Mouse (Mus musculus) intestine, embryonic 14.5 days (tissue): ENCODE results near the gene Actr3b. TPM values are rescaled to one million over a fixed set of nuclear protein-coding genes. Genes with fewer than 3 reads are reported as not detected.

ENCODE experiments used
- ATAC-seq: fragments of 200-750 bp; cut with Nextera tagmentation; replicated peaks from 2 replicates; pipeline ENCODE4 v1.8.0; 2017; ENCODE audit warnings: low read depth, moderate number of reproducible peaks, moderate TSS enrichment, moderate library complexity; ENCODE audit not compliant: low FRiP score, low TSS enrichment
- DNase-seq: peaks from one replicate; pipeline ENCODE4 v3.0.0-alpha.2; 2018; ENCODE audit warnings: low spot score
- H3K27ac ChIP-seq: fragments of 300-500 bp; sonication (generic); 2 replicates; pipeline ENCODE4 v1.5.1; 2014; ENCODE audit warnings: low read depth, mild to moderate bottlenecking, control low read depth
- H3K27me3 ChIP-seq: fragments of 300-500 bp; sonication (generic); replicated peaks from 2 replicates; pipeline ENCODE4 v1.6.1; 2014; ENCODE audit warnings: low read length, control low read depth; ENCODE audit not compliant: control insufficient read depth, insufficient read depth
- H3K36me3 ChIP-seq: fragments of 300-500 bp; sonication (generic); 2 replicates; pipeline ENCODE4 v1.6.1; 2014; ENCODE audit warnings: low read length, control low read depth; ENCODE audit not compliant: control insufficient read depth, insufficient read depth
- H3K4me1 ChIP-seq: fragments of 300-500 bp; sonication (generic); replicated peaks from 2 replicates; pipeline ENCODE4 v1.6.1; 2014; ENCODE audit warnings: low read length, control low read depth, mixed read lengths; ENCODE audit not compliant: control insufficient read depth, insufficient read depth
- H3K4me2 ChIP-seq: fragments of 300-500 bp; sonication (generic); 2 replicates; pipeline ENCODE4 v1.6.1; 2014; ENCODE audit warnings: low read length
- H3K4me3 ChIP-seq: fragments of 300-500 bp; sonication (generic); 2 replicates; pipeline ENCODE4 v1.5.1; 2014; ENCODE audit warnings: low read depth, low read length, control low read depth, mixed read lengths
- H3K9ac ChIP-seq: fragments of 300-500 bp; sonication (generic); 2 replicates; pipeline ENCODE4 v1.6.1; 2014; ENCODE audit warnings: mild to moderate bottlenecking, low read length
- H3K9me3 ChIP-seq: fragments of 300-500 bp; sonication (generic); 2 replicates; pipeline ENCODE4 v1.6.1; 2016; ENCODE audit warnings: low read length, control low read depth; ENCODE audit not compliant: control insufficient read depth
- WGBS: fragments of 180-500 bp; shearing (Covaris S2); extraction: QIAGEN DNeasy Blood & Tissue Kit; methylation state at CpG from one replicate; pipeline ENCODE4 v1.1.7; 2014; 5-methylcytosine and 5-hydroxymethylcytosine counted together
- polyA plus RNA-seq: library from polyadenylated mRNA; unstranded; fragments of >200 nt; fragmentation: Nextera tagmentation; extraction: Ambion mirVana; gene quantifications from 2 replicates; pipeline ENCODE4 v1.2.1, GENCODE M21; 2014

The Actr3b gene
- polyA plus RNA-seq, 1 experiment from 2014 or later = 3.5 TPM

GRCm38 (mm10) chr5:25804569-25804968, 44.8 kb downstream of the Actr3b start:
- no peak for DNase-seq
- Histone ChIP-seq H3K4me2 (no peak overlapping the region), H3K4me3 (no peak overlapping the region), H3K36me3 (no peaks in the 10 kb centered on the region), H3K9me3 (no peaks in the 10 kb centered on the region), H3K27me3 (no peaks in the 10 kb centered on the region), H3K4me1 (no peaks in the 10 kb centered on the region), H3K27ac (no peak overlapping the region), H3K9ac (no peak overlapping the region)
- 83% methylated on average over 5 of the region's 5 CpGs for WGBS
- ATAC-seq = no peak

GRCm38 (mm10) chr5:25812922-25813321, 53.1 kb downstream of the Actr3b start:
- ATAC-seq (no peak), DNase-seq (no peak)
- Histone ChIP-seq H3K27ac (no peak overlapping the region), H3K27me3 (no peaks in the 10 kb centered on the region), H3K4me1 (no peaks in the 10 kb centered on the region), H3K4me3 (no peak overlapping the region), H3K4me2 (no peak overlapping the region), H3K9me3 (no peaks in the 10 kb centered on the region), H3K9ac (no peak overlapping the region), H3K36me3 (no peaks in the 10 kb centered on the region)
- 66% methylated on average over 6 of the region's 6 CpGs for WGBS

- no peaks in the 10 kb centered on the region for H3K36me3 ChIP-seq
- H3K4me2 ChIP-seq = no peak overlapping the region
- H3K9ac ChIP-seq = no peak overlapping the region
- no peaks in the 10 kb centered on the region for H3K27me3 ChIP-seq
- 82% methylated on average over 16 of the region's 16 CpGs for WGBS
- H3K4me3 ChIP-seq = no peak overlapping the region
- DNase-seq = no peak
- ATAC-seq = no peak
- no peak overlapping the region for H3K27ac ChIP-seq
- H3K4me1 ChIP-seq = no peaks in the 10 kb centered on the region
- no peaks in the 10 kb centered on the region for H3K9me3 ChIP-seq
These were observed 69.7 kb downstream of the Actr3b start for GRCm38 (mm10) chr5:25829308-25830094.

GRCm38 (mm10) chr5:25830802-25831201, 71.0 kb downstream of the Actr3b start:
- Histone ChIP-seq H3K9me3 (no peaks in the 10 kb centered on the region), H3K27ac (no peak overlapping the region), H3K36me3 (no peaks in the 10 kb centered on the region), H3K4me1 (no peaks in the 10 kb centered on the region), H3K9ac (no peak overlapping the region), H3K4me2 (no peak overlapping the region), H3K4me3 (no peak overlapping the region), H3K27me3 (no peaks in the 10 kb centered on the region)
- ATAC-seq (no peak), DNase-seq (no peak)
- WGBS = 54% methylated on average over 3 of the region's 3 CpGs

GRCm38 (mm10) chr5:25831624-25832023, 71.8 kb downstream of the Actr3b start:
- H3K4me1 ChIP-seq = no peaks in the 10 kb centered on the region
- H3K4me3 ChIP-seq = no peak overlapping the region
- H3K4me2 ChIP-seq = no peak overlapping the region
- H3K27me3 ChIP-seq = no peaks in the 10 kb centered on the region
- DNase-seq = peak; percentile 57
- H3K9me3 ChIP-seq = no peaks in the 10 kb centered on the region
- WGBS = 67% methylated on average over 5 of the region's 5 CpGs
- ATAC-seq = 0 out of 2 replicates have a peak, but pooled peaks have one; percentile 53
- no peaks in the 10 kb centered on the region for H3K36me3 ChIP-seq
- no peak overlapping the region for H3K9ac ChIP-seq
- H3K27ac ChIP-seq = no peak overlapping the region

- peak; percentile 66 for DNase-seq
- 26% methylated on average over 4 of the region's 4 CpGs for WGBS
These were observed 79.6 kb downstream of the Actr3b start for GRCm38 (mm10) chr5:25839400-25839799.

GRCm38 (mm10) chr5:25846558-25846957, 86.8 kb downstream of the Actr3b start:
- Histone ChIP-seq H3K27me3 (no peaks in the 10 kb centered on the region), H3K27ac (no peak overlapping the region), H3K4me2 (no peak overlapping the region), H3K9ac (no peak overlapping the region), H3K36me3 (no peaks in the 10 kb centered on the region), H3K4me3 (no peak overlapping the region), H3K4me1 (no peaks in the 10 kb centered on the region), H3K9me3 (no peaks in the 10 kb centered on the region)
- WGBS = 87% methylated on average over 6 of the region's 6 CpGs
- DNase-seq (no peak), ATAC-seq (no peak)

More at GRCm38 (mm10) chr5:25839400-25839799, 79.6 kb downstream of the Actr3b start:
- no peak for ATAC-seq
- Histone ChIP-seq H3K4me2 (no peak overlapping the region), H3K4me1 (no peaks in the 10 kb centered on the region), H3K9me3 (no peaks in the 10 kb centered on the region), H3K27ac (no peak overlapping the region), H3K27me3 (no peaks in the 10 kb centered on the region), H3K36me3 (no peaks in the 10 kb centered on the region), H3K9ac (no peak overlapping the region), H3K4me3 (no peak overlapping the region)

- WGBS = 87% methylated on average over 7 of the region's 7 CpGs
- H3K27me3 ChIP-seq = no peaks in the 10 kb centered on the region
These were observed 87.4 kb downstream of the Actr3b start for GRCm38 (mm10) chr5:25847154-25847553.

GRCm38 (mm10) chr5:25848058-25848457, 88.3 kb downstream of the Actr3b start:
- Histone ChIP-seq H3K4me2 (no peak overlapping the region), H3K27ac (no peak overlapping the region), H3K4me1 (no peaks in the 10 kb centered on the region), H3K27me3 (no peaks in the 10 kb centered on the region), H3K36me3 (no peaks in the 10 kb centered on the region), H3K4me3 (no peak overlapping the region), H3K9me3 (no peaks in the 10 kb centered on the region), H3K9ac (no peak overlapping the region)
- no peak for ATAC-seq
- 48% methylated on average over 9 of the region's 9 CpGs for WGBS
- peak; percentile 61 for DNase-seq

More at GRCm38 (mm10) chr5:25847154-25847553, 87.4 kb downstream of the Actr3b start:
- H3K4me3 ChIP-seq = no peak overlapping the region
- no peaks in the 10 kb centered on the region for H3K36me3 ChIP-seq
- H3K27ac ChIP-seq = no peak overlapping the region
- H3K4me2 ChIP-seq = no peak overlapping the region
- no peaks in the 10 kb centered on the region for H3K9me3 ChIP-seq
- H3K9ac ChIP-seq = no peak overlapping the region
- ATAC-seq (no peak), DNase-seq (no peak)
- H3K4me1 ChIP-seq = no peaks in the 10 kb centered on the region
